Mouse (Mus musculus) T-cell, adult 2 months (primary cell): ENCODE measurements around the gene Spint2.
A peak's percentile ranks its signal among the peaks of the same experiment; 100 is the strongest.

Experiments
- DNase-seq: peaks from one replicate; pipeline ENCODE4 v3.0.0; 2022; ENCODE audit warnings: low spot score

Gene Spint2

GRCm38 (mm10) chr7:29280801-29281200 is 911 bp downstream of the Spint2 start:
- peak; percentile 30 for DNase-seq

GRCm38 (mm10) chr7:29279924-29280323 is 1.8 kb downstream of the Spint2 start:
- DNase-seq, result no peak

GRCm38 (mm10) chr7:29279261-29279660 is 2.5 kb downstream of the Spint2 start:
- no peak for DNase-seq

GRCm38 (mm10) chr7:29277510-29277909 is 4.2 kb downstream of the Spint2 start:
- DNase-seq, result no peak

- DNase-seq, result no peak
These were observed 5.0 kb downstream of the Spint2 start for GRCm38 (mm10) chr7:29276715-29277114.

GRCm38 (mm10) chr7:29271687-29272465 is 9.8 kb downstream of the Spint2 start:
- DNase-seq, result no peak

- DNase-seq, result no peak
These were observed 11.3 kb downstream of the Spint2 start for GRCm38 (mm10) chr7:29270445-29270844.

- DNase-seq, result no peak
These were observed 14.8 kb downstream of the Spint2 start for GRCm38 (mm10) chr7:29266931-29267330.

- no peak for DNase-seq
These were observed 16.1 kb downstream of the Spint2 start for GRCm38 (mm10) chr7:29265636-29266035.

GRCm38 (mm10) chr7:29263831-29264230 is 17.9 kb downstream of the Spint2 start:
- DNase-seq, result no peak

- no peak for DNase-seq
These were observed 19.6 kb downstream of the Spint2 start for GRCm38 (mm10) chr7:29262151-29262550.

GRCm38 (mm10) chr7:29259781-29260730 is 21.7 kb downstream of the Spint2 start:
- DNase-seq, result peak; percentile 20

- no peak for DNase-seq
These were observed 24.3 kb downstream of the Spint2 start for GRCm38 (mm10) chr7:29257368-29257767.

GRCm38 (mm10) chr7:29255875-29256274 is 25.8 kb downstream of the Spint2 start:
- DNase-seq, result no peak

GRCm38 (mm10) chr7:29253842-29254241 is 27.9 kb downstream of the Spint2 start:
- no peak for DNase-seq

GRCm38 (mm10) chr7:29251166-29251565 is 30.5 kb downstream of the Spint2 start:
- peak; percentile 19 for DNase-seq

GRCm38 (mm10) chr7:29248261-29248841 is 33.4 kb downstream of the Spint2 start, which contains the start of gene 2200002D01Rik:
Gene 2200002D01Rik (minus strand): TSS chr7:29248466.
- peak; percentile 29 for DNase-seq

GRCm38 (mm10) chr7:29247706-29248105 is 34.0 kb downstream of the Spint2 start:
- DNase-seq, result no peak

- peak; percentile 69 for DNase-seq
These were observed 34.4 kb downstream of the Spint2 start for GRCm38 (mm10) chr7:29247314-29247700.

GRCm38 (mm10) chr7:29246619-29247313 is 34.9 kb downstream of the Spint2 start:
- DNase-seq, result no peak

- DNase-seq, result no peak
These were observed 35.7 kb downstream of the Spint2 start for GRCm38 (mm10) chr7:29246015-29246414.
